Mouse (Mus musculus) liver, embryonic 14.5 days (tissue): Measurements from ENCODE around the gene Tbc1d4. TPM values are rescaled to one million over a fixed set of nuclear protein-coding genes. Genes with fewer than 3 reads are reported as not detected.
"Not testable (repeated sequence)": the region's sequence is repeated elsewhere in the genome, so short reads cannot be mapped to it uniquely, and the experiment has no call there.

Source experiments
- ATAC-seq: fragments of 200-750 bp; cut with Nextera tagmentation; 2 replicates; pipeline ENCODE4 v1.8.0; 2017; ENCODE audit warnings: moderate number of reproducible peaks, mild to moderate bottlenecking, moderate library complexity; ENCODE audit not compliant: insufficient read depth
- DNase-seq, 3 experiments: peaks; one replicate each; pipeline ENCODE4 v3.0.0-alpha.2; 2012 to 2013; ENCODE audit warnings: low read depth in 3 of 3, low spot score in 3 of 3
- H3K27ac ChIP-seq: fragments of 300-500 bp; sonication (generic); 2 replicates; pipeline ENCODE4 v1.5.1; 2014; ENCODE audit warnings: moderate library complexity, mild to moderate bottlenecking, control low read depth, inconsistent platforms
- H3K27me3 ChIP-seq: fragments of 300-500 bp; sonication (generic); 2 replicates; pipeline ENCODE4 v1.6.1; 2014; ENCODE audit warnings: mild to moderate bottlenecking, low read length, moderate library complexity; ENCODE audit not compliant: control insufficient read depth, insufficient read depth
- H3K36me3 ChIP-seq: fragments of 300-500 bp; sonication (generic); replicated peaks from 2 replicates; pipeline ENCODE4 v1.6.1; 2014; ENCODE audit warnings: low read depth; ENCODE audit not compliant: control insufficient read depth, insufficient read depth
- H3K4me1 ChIP-seq, 2 experiments: fragments of 200-500 bp in 1 of 2; fragments of 300-500 bp in 1 of 2; sonication (generic) in 1 of 2; replicated peaks; 2 replicates each; pipeline ENCODE4 v1.6.1; 2012 to 2014; ENCODE audit warnings: antibody characterized with exemption in 1 of 2, inconsistent platforms in 1 of 2, low read length in 1 of 2; ENCODE audit not compliant: control insufficient read depth in 2 of 2, insufficient read depth in 2 of 2
- H3K4me2 ChIP-seq: fragments of 300-500 bp; sonication (generic); 2 replicates; pipeline ENCODE4 v1.6.1; 2014; ENCODE audit warnings: low read depth, mild to moderate bottlenecking, control low read depth, moderate library complexity
- H3K4me3 ChIP-seq, 2 experiments: fragments of 200-500 bp in 1 of 2; fragments of 300-500 bp in 1 of 2; sonication (generic) in 1 of 2; 2 replicates each; pipeline ENCODE4 v1.5.1; 2012 to 2014; ENCODE audit warnings: low read depth in 2 of 2, low read length in 2 of 2, mild to moderate bottlenecking in 2 of 2, control low read depth in 1 of 2, inconsistent platforms in 1 of 2, moderate library complexity in 1 of 2; ENCODE audit not compliant: insufficient read depth in 1 of 2
- H3K9ac ChIP-seq: fragments of 300-500 bp; sonication (generic); replicated peaks from 2 replicates; pipeline ENCODE4 v1.6.1; 2014; ENCODE audit warnings: mild to moderate bottlenecking, control low read depth, moderate library complexity
- H3K9me3 ChIP-seq: fragments of 300-500 bp; sonication (generic); 2 replicates; pipeline ENCODE4 v1.6.1; 2016; ENCODE audit warnings: low read length, mixed read lengths; ENCODE audit not compliant: control insufficient read depth
- CTCF ChIP-seq: IDR thresholded peaks from 2 replicates; pipeline ENCODE4 v1.5.1; 2016; ENCODE audit warnings: antibody characterized with exemption, low read depth, control low read depth
- EP300 ChIP-seq: IDR thresholded peaks from 2 replicates; pipeline ENCODE4 v1.6.1; 2016; ENCODE audit warnings: antibody characterized with exemption, low read depth
- WGBS: fragments of 180-500 bp; shearing (Covaris S2); extraction: QIAGEN DNeasy Blood & Tissue Kit; methylation state at CpG from one replicate; pipeline ENCODE4 v1.1.7; 2014; ENCODE audit not compliant: insufficient replicate concordance; 5-methylcytosine and 5-hydroxymethylcytosine counted together
- polyA plus RNA-seq, 2 experiments: library from polyadenylated mRNA; depleted of rRNA in 1 of 2; stranded (reverse) in 1 of 2; unstranded in 1 of 2; fragments of >200 nt; fragmentation: Nextera tagmentation in 1 of 2; extraction: Ambion mirVana in 1 of 2; gene quantifications; 2 replicates each; pipeline versions ENCODE4 v1.2.1 to v1.2.3; 2012 to 2014

Tbc1d4 gene
- polyA plus RNA-seq, 2 experiments, result 0.85 to 1.3 TPM

GRCm38 (mm10) chr14:101596691-101597090, 12.3 kb downstream of the Tbc1d4 start:
- Histone ChIP-seq H3K4me1 (no peaks in the 10 kb centered on the region), H3K36me3 (no peaks in the 10 kb centered on the region), H3K27me3 (no peaks in the 10 kb centered on the region), H3K27ac (no peak overlapping the region), H3K4me3 (no peak overlapping the region), H3K9ac (no peak overlapping the region), H3K4me2 (no peak overlapping the region), H3K9me3 (no peaks in the 10 kb centered on the region)
- no peak for ATAC-seq
- TF ChIP-seq EP300 (no peak), CTCF (no peak)
- WGBS, result 75% methylated on average over 9 of the region's 9 CpGs
- DNase-seq, result no peak

GRCm38 (mm10) chr14:101595301-101596080, 13.5 kb downstream of the Tbc1d4 start:
- H3K4me3 ChIP-seq, result no peak overlapping the region
- H3K4me1 ChIP-seq, result no peaks in the 10 kb centered on the region
- no peak for DNase-seq
- no peak overlapping the region for H3K4me2 ChIP-seq
- TF ChIP-seq CTCF, result no peak
- no peak for TF ChIP-seq EP300
- 69% methylated on average over 13 of the region's 13 CpGs for WGBS
- H3K9me3 ChIP-seq, result no peaks in the 10 kb centered on the region
- ATAC-seq, result no peak
- H3K27ac ChIP-seq, result no peak overlapping the region
- no peaks in the 10 kb centered on the region for H3K36me3 ChIP-seq
- H3K27me3 ChIP-seq, result no peaks in the 10 kb centered on the region
- no peak overlapping the region for H3K9ac ChIP-seq

- Histone ChIP-seq H3K4me1 (no peaks in the 10 kb centered on the region), H3K36me3 (no peaks in the 10 kb centered on the region), H3K27me3 (no peaks in the 10 kb centered on the region), H3K27ac (no peak overlapping the region), H3K9ac (no peak overlapping the region), H3K4me2 (no peak overlapping the region), H3K4me3 (no peak overlapping the region), H3K9me3 (no peaks in the 10 kb centered on the region)
- TF ChIP-seq EP300, result no peak
- no peak for TF ChIP-seq CTCF
- ATAC-seq, result no peak
- WGBS, result 77% methylated on average over 5 of the region's 5 CpGs
- DNase-seq, result no peak
Measured at GRCm38 (mm10) chr14:101594001-101594400, 15.0 kb downstream of the Tbc1d4 start.

- H3K4me3 ChIP-seq, result no peak overlapping the region
- no peaks in the 10 kb centered on the region for H3K4me1 ChIP-seq
- 62% methylated on average over 7 of the region's 7 CpGs for WGBS
Measured at GRCm38 (mm10) chr14:101593340-101593739, 15.7 kb downstream of the Tbc1d4 start.

GRCm38 (mm10) chr14:101591101-101591500, 17.9 kb downstream of the Tbc1d4 start:
- Histone ChIP-seq H3K4me2 (no peak overlapping the region), H3K27me3 (no peaks in the 10 kb centered on the region), H3K4me1 (no peaks in the 10 kb centered on the region), H3K9me3 (no peaks in the 10 kb centered on the region), H3K36me3 (no peaks in the 10 kb centered on the region), H3K9ac (no peak overlapping the region), H3K4me3 (no peak overlapping the region), H3K27ac (no peak overlapping the region)
- TF ChIP-seq EP300, result no peak
- TF ChIP-seq CTCF, result no peak
- 71% methylated on average over 5 of the region's 5 CpGs for WGBS
- no peak for DNase-seq
- no peak for ATAC-seq

More at GRCm38 (mm10) chr14:101593340-101593739, 15.7 kb downstream of the Tbc1d4 start:
- no peak for DNase-seq
- Histone ChIP-seq H3K9ac (no peak overlapping the region), H3K36me3 (no peaks in the 10 kb centered on the region), H3K9me3 (no peaks in the 10 kb centered on the region), H3K27ac (no peak overlapping the region), H3K27me3 (no peaks in the 10 kb centered on the region), H3K4me2 (no peak overlapping the region)
- ATAC-seq, result no peak
- TF ChIP-seq CTCF (no peak), EP300 (no peak)

- not testable (repeated sequence) for H3K9me3 ChIP-seq, H3K4me2 ChIP-seq, ATAC-seq, H3K4me3 ChIP-seq, H3K36me3 ChIP-seq, H3K9ac ChIP-seq, H3K27me3 ChIP-seq, H3K4me1 ChIP-seq, DNase-seq, H3K27ac ChIP-seq
- 50% methylated on average over 2 of the region's 4 CpGs for WGBS
Measured at GRCm38 (mm10) chr14:101588209-101588991, 20.6 kb downstream of the Tbc1d4 start.

GRCm38 (mm10) chr14:101587366-101588040, 21.5 kb downstream of the Tbc1d4 start:
- H3K4me2 ChIP-seq, ATAC-seq, H3K4me1 ChIP-seq, H3K4me3 ChIP-seq, H3K9ac ChIP-seq, DNase-seq, H3K9me3 ChIP-seq, H3K27me3 ChIP-seq, H3K36me3 ChIP-seq, H3K27ac ChIP-seq: not testable (repeated sequence)
- 52% methylated on average over 4 of the region's 6 CpGs for WGBS
